Comparison of ENCODE assay signal across 12 mouse cellular contexts in the genomic region with DNA sequence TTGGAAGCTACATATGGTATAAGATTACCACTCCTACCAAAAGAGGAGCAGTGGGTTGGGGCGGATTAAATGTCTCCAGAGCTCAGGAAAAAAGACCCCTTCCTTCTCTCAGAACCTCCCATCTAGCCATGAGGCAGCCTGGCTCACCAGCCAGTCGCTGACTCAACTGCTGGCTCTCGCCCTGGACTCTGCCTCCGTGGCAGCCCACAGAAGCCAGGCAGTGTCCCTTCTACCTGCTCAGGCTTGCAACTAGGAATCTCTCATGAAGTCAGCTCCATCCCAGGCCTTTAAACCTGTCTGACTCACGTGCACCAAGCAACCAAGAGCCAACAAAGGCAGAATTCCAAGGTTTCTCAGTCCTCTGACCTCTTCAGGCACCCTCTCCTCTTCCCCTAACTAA.
DNase-seq lines count a peak whose midpoint lies in the region; ATAC-seq and TF ChIP-seq lines count a peak whose summit lies in the region.
"Had no signal": no experiment of that assay in that cellular context is flagged by ENCODE, and none has a peak within 500 bp of the region (broad histone marks: within the 10 kb centered on the region; RNA-seq: fewer than 3 reads in every experiment).

No protein-coding gene starts in this region.

- peak; percentile 51 for DNase-seq in cerebellum, adult 11 months
- DNase-seq in cerebellum, postnatal 4 days (ENCODE audit: low spot score in 2 of 2), result no peak
- peak; percentile 21 for DNase-seq in layer of hippocampus, adult 9-11 months
- DNase-seq in layer of hippocampus, postnatal 10 days (ENCODE audit: low spot score in 2 of 2), result no peak
- DNase-seq in Patski (ENCODE audit: low read depth, low spot score), result no peak
- peak; percentile 47 for DNase-seq in fat pad, adult 2 months (ENCODE audit: extremely low read depth, low read depth, low spot score)
- no peak for DNase-seq in lung, postnatal 36 days
- DNase-seq: kidney, adult 9 months; spleen, adult 18-20 months; thymus, postnatal 14 days had no signal

- no peak for TF ChIP-seq CTCF in Patski (IDR thresholded peaks at IDR 0.05)

- in situ Hi-C loops in Patski (cut with MboI; ENCODE audit: low pct_unique_long_range_greater_than_20kb), result loop anchor here (5.0 kb wide), 1 partner anchor 126 kb away; no protein-coding TSS in a partner anchor

- H3K27me3 ChIP-seq in Patski, result no peaks in the 10 kb centered on the region
- H3K27me3 ChIP-seq: embryonic facial prominence, embryonic 13.5 days had no signal

- POLR2A ChIA-PET in Patski (lab: Charles Lee), result interaction anchor here (0.6 to 1.2 kb wide), 3 partner anchors 24 to 106 kb away, joined by 3 to 7 read pairs (median 5); no protein-coding TSS in a partner anchor

- CTCF ChIA-PET in Patski (lab: Charles Lee), result interaction anchor here (1.1 to 1.5 kb wide), 3 partner anchors 9 to 53 kb away, joined by 3 to 4 read pairs (median 3); no protein-coding TSS in a partner anchor

- peak; percentile 26 for ATAC-seq in Patski
- no peak for ATAC-seq in monocyte, adult 5-6 weeks (replicated peaks; ENCODE audit: insufficient number of reproducible peaks, low FRiP score, low TSS enrichment, poor library complexity, severe bottlenecking)

Comparison
In these comparisons a context has a peak if more than half of its experiments do, and no peak if none do; other contexts are left out.
1. DNase-seq: peak in cerebellum, adult 11 months (single experiment), layer of hippocampus, adult 9-11 months (single experiment) and fat pad, adult 2 months (single experiment); none in cerebellum, postnatal 4 days (0 of 2), layer of hippocampus, postnatal 10 days (0 of 2), Patski (single experiment) and lung, postnatal 36 days (single experiment).